Mouse (Mus musculus) erythroblast, embryonic 14.5 days (primary cell): Measurements from ENCODE around the gene Nln.

Source experiments
- GATA1 ChIP-seq: IDR thresholded peaks from 2 replicates; pipeline ENCODE4 v1.6.1; 2012; ENCODE audit warnings: low read length, inconsistent platforms, mixed read lengths
- TAL1 ChIP-seq: IDR thresholded peaks from 3 replicates; pipeline ENCODE4 v1.6.1; 2012; ENCODE audit warnings: low read length, inconsistent platforms, mixed read lengths

GRCm38 (mm10) chr13:104032620-104033133 is 76.7 kb downstream of the Nln start:
- TF ChIP-seq GATA1, result no peak
- TF ChIP-seq TAL1, result no peak
